Mouse (Mus musculus): ENCODE measurements around the gene Bid.
A peak's percentile ranks its signal among the peaks of the same experiment; 100 is the strongest.

GRCm38 (mm10) chr6:120924791-120925321 is 8.2 kb upstream of the Bid start:
- TF ChIP-seq EP300 (IDR thresholded peaks at IDR 0.05; ENCODE audit: low read depth) (0 out of 2 replicates have a peak, but pooled peaks have one; percentile 23), CTCF (IDR thresholded peaks at IDR 0.05; ENCODE audit: low read depth) (peak; percentile 33)

Data from liver, embryonic 14.5 days (tissue).